Mouse (Mus musculus): ENCODE results near the gene Gm44502. TPM values are rescaled to one million over a fixed set of nuclear protein-coding genes. Genes with fewer than 3 reads are reported as not detected.
"Not testable (repeated sequence)": the region's sequence is repeated elsewhere in the genome, so short reads cannot be mapped to it uniquely, and the experiment has no call there.

The Gm44502 gene
- total RNA-seq, 1 experiment from 2014 or later, result 0.46 TPM

DNA sequence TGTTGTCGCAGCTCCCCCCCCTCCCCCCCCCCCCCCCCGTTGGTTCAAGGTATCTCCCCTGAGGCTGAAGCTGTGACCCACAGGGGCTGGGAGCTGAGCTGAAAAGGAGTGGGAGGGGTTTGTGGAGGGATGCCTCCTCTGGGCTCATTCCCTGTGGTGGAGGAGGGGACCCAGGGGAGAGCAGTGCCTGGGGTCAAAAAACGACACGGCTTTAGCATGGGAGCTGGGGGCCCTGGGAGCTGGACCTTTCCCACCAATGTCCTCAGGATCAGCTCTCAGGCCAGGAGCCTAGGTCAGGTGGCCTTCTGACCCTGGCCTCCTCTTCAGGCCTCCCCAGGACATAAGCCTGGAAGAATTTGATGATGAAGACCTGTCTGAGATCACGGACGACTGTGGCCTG, 25.4 kb upstream of the Gm44502 start:
- no peak for ATAC-seq (replicated peaks; ENCODE audit: low read depth, poor library complexity, severe bottlenecking)

DNA sequence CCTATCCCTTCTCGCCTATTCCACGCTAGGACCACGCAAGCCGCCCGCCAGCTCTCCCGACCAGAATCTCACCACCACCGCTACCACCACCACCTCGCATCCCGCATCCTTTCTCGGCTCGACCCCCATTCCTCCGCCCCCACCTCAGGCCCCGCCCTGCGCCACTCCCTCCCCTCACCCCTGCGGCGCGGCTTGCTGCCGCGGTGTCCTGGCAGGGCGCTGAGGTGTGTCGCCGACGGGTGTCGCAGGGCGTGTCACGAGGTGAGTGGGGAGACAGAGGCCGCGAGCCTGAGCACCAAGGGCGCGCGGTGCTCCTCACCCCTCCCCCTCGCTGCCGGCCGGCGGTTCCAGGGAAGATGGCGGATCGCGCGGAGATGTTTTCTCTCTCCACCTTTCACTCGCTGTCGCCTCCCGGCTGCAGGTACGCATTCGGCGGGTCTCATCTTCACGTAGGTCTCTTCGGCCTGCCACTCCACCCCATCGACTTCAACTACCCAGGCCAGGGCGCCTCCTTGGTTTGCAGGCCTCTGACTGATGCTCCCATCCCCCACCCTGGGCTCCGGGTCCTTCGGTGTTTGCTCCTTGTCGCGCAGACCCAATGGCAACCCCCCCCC, 24.5 kb upstream of the Gm44502 start, which contains the start of gene Mapk8ip2:
Mapk8ip2 (plus strand) TSS at position 49 of the 614 bp plus-strand sequence.
- ATAC-seq (replicated peaks; ENCODE audit: low read depth, poor library complexity, severe bottlenecking), result no peak

DNA sequence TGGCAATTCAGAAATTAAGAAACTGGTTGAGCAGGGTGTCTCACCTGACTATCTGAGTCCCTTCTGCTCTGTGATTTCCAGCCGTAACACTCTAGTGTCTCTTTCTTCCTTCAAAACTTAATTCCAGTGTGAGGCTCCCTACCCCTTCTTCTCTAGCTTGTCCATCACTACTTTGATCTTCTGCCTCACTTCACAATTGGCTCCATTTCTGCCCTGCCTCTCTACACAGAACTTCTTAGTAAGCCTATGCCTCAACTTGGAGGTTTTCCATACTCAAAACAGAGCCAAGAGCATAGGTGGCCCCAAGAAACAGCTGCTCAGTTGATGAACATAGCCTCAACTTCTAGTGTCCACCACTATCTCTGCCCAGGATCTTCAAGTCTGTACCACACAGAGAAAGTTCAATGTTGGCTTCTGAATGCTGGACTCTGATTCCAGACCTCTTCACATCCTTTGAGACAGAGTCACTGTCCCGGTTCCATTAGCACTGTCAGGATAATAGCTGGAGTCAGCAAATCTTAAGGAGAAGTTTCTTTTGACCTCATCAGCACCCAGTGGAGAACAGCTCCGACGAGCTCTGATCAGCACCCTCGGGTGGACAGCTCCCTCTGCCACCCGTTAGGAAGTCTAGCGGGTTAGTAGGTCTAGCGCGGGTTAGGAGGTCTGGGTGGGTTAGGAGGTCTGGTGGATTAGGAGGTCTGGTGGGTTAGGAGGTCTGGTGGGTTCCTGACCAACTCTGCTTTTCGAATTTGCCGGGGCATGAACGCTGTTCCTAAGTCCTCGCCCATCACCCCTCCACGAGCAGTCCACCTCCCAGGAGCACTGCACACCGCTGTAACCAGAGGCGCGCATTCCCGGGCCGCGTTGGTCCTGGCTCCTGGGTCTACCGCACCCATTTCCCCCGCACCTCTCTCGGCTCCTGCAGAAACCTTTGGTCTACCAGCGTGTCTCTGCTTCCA, 23.7 kb upstream of the Gm44502 start:
- ATAC-seq (replicated peaks; ENCODE audit: low read depth, poor library complexity, severe bottlenecking), result peak; percentile 99

DNA sequence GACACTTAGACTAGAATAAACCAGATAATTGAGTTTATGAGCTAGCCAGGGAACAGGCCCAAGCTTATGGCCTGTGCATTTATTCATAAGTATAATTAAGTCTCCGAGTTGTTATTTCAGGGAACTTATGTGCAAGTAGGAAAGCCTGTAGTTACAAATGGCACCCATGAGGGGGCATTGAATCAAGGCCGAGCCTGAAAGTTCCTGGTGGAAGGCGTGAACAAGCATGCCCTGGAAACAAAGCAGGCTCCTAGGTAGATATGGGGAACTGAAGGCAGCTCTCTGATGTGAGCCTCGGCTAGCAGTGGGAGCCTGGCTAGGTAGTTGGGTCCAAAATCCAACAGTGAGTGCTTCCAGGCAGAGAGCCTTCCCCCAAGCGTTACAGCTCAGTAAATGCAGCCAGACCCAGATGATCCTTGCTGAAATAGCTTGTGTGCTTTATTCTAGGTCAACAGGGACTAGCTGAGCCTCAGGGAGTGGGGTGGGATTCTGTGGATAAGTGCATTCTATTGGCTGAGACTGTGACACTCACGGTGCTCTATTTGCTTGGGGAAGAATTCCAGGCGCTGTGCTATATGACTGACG, 13.1 kb upstream of the Gm44502 start:
- ATAC-seq (replicated peaks; ENCODE audit: low read depth, poor library complexity, severe bottlenecking), result no peak; the same call in 1 of the 2 replicates

DNA sequence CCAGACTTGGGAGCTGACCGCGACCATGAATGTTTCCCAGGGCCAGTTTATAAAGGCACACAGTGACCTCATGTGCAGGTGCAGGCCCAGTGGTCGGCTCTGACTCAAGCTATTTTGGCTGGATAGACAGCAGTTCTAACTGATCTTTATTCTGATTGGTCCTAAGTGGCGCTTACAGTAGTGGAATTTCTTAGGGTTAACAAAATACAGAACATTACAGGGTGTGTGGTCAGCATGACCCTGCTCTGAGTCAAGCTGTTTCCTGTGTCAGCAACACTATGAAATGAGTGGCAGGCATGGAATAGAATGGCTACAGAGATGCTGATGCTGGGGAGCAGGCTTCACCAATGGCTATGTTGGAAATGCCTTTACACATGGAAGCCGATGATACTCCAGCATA, 6.4 kb upstream of the Gm44502 start:
- ATAC-seq (replicated peaks; ENCODE audit: low read depth, poor library complexity, severe bottlenecking), result no peak

DNA sequence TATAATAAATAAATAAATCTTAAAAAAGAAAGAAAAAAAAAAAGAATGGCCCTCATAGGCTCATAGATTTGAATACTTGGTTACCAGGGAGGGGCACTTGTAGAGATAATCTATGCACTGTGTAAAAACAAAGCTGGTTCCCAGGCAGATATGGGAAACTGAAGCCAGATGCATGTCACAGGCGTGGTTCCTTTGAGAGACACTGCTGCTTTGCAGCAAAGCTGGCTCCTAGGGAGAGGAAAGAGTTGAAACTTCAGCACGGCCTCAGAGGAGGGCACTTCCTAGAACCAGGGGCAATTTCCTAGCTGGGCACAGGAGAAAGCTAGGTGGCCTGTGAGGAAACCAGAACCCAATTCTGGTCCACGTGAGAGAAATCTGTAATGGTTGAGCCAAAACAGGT, 4.6 kb upstream of the Gm44502 start:
- ATAC-seq (replicated peaks; ENCODE audit: low read depth, poor library complexity, severe bottlenecking), result no peak

DNA sequence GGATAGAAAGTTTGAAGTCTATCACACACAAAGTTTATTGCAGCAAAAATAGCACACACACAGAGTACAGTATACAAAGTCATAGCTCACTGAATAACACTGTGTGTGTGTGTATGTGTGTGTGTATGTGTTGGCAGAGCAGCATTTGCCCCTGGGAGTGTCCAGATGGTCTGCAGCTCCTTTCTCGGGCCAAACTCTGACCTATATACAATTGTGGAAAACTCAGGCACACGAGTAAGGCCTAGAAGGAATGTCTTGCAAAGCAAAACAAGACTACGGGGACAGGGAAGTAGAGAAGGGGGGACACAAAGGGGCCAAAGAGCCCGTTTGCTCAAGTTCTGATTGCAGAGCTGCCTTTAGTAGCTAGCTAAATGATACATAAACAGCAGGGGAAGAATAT, 3.5 kb upstream of the Gm44502 start:
- no peak for ATAC-seq (replicated peaks; ENCODE audit: low read depth, poor library complexity, severe bottlenecking)

DNA sequence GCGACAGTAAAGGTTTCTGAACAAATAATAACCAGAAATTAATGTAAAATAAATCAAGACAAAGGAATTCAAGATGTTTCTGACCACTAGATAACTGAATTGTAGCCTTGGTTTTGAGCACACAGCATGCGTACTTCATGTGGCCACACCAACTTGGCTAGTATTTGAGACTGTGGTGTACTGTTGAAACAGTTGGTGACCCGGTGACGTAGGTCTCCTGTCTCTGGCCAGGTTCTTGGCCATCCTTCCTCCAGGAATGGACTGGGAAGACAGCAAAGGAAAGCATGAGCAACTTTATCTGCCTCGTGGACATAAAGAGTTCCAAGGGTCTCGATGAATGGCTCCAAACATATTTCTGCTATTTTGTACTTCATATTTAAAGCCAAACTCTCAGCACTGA, 2.3 kb upstream of the Gm44502 start:
- ATAC-seq (replicated peaks; ENCODE audit: low read depth, poor library complexity, severe bottlenecking), result no peak

DNA sequence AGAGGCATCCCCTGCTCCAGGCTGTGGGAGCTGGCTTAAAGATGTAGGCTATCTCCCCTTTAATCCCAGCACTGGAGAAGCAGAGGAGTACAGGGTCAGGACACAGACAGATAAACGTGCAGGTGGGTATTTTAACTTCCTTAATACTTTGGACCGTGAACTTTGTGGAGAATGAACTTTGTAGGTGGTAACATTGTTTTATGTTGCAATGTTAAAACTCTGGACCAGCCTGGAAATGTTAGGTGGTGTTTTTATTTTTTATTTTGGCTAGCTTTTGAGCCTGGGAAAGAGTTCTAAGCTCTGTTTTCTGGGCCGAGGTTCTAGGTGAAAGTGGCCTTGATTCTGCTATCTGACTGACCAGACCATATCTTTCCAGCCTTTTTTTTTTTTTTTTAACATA, 1.8 kb upstream of the Gm44502 start:
- no peak for ATAC-seq (replicated peaks; ENCODE audit: low read depth, poor library complexity, severe bottlenecking)

DNA sequence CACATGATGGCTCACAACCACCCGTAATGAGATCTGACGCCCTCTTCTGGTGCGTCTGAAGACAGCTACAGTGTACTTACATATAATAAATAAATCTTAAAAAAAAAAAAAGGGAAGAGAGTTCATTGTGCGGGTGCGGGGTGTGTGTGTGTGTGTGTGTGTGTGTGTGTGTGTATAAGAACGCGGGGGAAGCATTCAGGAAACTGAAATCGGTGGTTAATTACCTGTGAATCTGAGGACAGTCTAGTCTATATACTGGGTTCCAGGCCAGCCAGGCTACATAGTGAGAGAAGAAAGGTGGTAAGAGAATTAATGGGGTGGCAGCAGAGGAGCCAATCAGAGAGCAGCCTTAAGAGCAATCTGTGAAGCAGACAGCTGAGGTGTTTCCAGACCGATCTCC, 1.3 kb upstream of the Gm44502 start:
- not testable (repeated sequence) for ATAC-seq (replicated peaks; ENCODE audit: low read depth, poor library complexity, severe bottlenecking)

DNA sequence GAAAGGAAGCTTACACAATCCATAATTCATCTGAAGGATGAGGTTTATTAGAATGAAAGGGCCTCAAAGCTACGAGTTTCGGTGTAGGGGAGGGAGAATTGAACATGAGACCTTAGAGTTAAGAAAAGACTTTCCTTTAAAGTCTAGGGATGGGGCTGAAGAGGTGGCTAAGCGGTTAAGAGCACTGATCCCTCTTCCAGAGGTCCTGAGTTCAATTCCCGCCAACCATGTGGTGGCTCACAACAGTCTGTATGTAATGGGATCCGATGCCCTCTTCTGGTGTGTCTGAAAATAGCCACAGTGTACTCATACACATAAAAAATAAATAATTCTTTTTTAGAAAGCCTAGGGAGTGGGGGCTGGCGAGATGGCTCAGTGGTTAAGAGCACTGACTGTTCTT, 845 bp upstream of the Gm44502 start:
- ATAC-seq (replicated peaks; ENCODE audit: low read depth, poor library complexity, severe bottlenecking), result no peak

DNA sequence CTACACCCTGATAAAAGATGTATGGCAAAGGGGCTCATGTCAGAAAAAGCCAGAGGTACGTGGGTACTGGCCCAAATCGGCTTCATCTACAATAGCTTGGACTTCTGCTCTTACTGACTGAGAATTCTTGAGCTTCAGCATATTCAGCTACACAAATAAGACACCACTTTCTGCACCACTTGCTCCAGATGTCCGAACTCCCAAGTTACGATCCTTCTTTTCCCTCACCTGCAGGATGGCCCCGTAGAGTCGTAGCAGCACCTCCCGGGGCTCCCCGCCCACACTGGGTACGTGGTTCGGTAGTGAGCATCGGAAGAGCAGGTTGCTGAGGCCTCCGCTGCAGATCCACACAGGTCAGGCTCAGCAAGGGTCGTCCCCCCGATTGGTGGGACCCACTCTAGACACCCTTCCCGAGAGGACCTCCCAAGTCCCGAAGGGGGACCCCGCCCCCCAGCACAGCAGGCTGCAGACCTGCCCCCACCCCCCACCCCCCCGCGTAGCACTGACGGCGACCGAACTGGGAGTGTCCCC, 610 bp downstream of the Gm44502 start:
- ATAC-seq (replicated peaks; ENCODE audit: low read depth, poor library complexity, severe bottlenecking), result 0 out of 2 replicates have a peak, but pooled peaks have one; percentile 1

DNA sequence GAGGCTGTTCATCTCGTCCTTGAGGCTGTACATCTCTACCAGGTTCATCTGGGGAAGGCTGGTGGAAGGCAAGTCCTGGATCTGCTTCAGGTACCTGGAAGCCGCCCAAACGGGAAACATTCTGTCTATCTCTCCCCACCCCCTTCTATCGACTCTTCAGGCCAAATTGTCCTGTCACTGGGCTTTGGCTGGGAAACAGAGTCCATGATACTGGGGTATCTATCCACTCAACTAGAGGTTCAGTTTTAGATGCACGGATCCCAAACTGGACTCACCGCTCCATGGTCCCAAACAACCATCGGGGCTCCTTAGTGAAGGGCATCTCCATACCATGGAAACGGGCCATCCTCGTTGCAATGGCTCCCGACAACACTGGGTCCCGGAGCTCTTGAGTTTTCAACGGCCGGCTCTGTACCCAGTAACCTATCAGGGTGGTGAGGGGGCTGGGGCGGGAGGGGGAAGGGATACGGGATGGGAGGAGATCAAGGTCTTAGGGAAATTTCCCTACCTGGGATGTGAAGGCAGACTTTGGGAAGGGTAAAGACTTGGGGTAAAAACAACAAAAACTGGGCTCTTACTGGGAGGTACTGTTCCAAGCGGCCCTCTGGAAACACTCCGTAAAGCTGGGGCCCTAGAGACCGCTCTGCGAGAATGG, 1.2 kb downstream of the Gm44502 start:
- ATAC-seq (replicated peaks; ENCODE audit: low read depth, poor library complexity, severe bottlenecking), result no peak

DNA sequence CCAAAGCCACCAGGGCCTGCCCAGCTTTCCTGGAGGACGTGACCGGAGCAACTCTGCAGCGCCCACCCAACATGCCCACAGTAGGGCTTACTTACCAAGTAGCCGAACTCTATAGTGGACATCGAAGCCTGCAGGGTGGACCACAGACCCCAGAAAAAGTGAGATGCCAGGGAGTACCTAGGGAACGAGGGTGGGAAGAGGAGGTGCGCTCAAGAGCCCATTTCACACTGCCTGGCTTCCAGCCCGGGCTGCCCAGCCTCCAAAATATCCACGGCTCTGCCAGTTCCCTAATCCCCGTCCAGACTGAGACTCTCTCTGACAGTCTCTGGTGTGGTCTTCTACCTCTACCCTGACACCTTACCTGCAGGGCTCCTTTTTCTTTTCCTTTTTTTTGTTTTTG, 2.8 kb downstream of the Gm44502 start:
- ATAC-seq (replicated peaks; ENCODE audit: low read depth, poor library complexity, severe bottlenecking), result no peak

DNA sequence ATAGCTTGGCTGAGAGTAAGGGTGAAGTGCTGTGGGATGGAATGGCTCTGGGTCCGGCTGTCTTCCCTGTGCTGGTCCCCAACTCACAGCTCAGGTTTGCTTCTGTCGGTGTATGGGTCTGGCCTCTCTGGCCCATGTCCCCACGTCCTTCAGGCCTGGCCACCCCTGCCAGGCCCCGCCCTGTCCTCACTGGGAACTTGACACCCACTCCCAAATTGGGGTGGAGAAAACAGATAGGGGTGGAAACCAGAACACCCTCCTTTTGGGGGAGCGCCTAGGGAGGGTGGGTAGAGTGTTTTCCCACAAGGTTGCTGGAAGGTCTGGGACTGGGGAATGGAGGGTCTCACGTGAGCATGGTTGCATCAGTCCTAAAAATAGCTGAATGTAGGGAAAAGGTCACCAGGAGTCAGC, 3.8 kb downstream of the Gm44502 start, which contains the start of gene Cpt1b:
Cpt1b (minus strand) TSS at position 153 of the 411 bp plus-strand sequence.
- no peak for ATAC-seq (replicated peaks; ENCODE audit: low read depth, poor library complexity, severe bottlenecking)

DNA sequence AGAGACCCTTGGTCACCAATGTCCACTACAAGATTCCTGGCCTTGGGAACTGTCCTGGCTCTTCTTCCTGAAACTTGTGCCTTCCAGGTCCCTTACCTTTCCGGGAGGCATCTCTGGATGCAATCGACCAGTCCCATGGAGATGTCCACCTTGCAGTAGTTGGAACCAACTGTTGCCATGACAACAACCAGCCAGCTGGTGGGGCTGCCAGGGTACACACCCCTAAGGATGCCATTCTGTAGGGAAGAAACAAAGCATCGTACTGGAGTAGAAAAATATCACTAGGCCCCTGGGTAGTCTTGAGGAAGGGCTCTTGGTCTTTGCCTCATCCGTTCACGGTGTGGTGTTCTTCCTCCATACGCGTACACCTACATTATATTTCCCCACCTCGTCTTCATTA, 4.9 kb downstream of the Gm44502 start:
- ATAC-seq (replicated peaks; ENCODE audit: low read depth, poor library complexity, severe bottlenecking), result no peak

DNA sequence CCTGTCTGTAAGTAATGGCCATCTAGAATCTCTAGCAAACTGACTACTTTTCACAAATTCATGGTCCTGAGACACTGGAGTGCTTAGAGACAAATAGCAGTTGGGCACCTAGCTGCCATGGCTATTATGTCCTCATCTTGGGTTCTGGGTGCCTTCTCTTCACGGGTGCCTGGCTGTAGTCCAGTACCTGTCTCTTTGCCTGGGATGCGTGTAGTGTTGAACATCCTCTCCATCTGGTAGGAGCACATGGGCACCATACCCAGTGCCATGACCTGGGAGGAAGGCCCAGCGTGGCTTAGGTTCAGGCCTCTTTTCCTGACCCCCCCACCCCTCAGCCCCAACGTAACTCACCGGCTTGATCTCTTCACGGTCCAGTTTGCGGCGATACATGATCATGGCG, 7.6 kb downstream of the Gm44502 start:
- ATAC-seq (replicated peaks; ENCODE audit: low read depth, poor library complexity, severe bottlenecking), result no peak

DNA sequence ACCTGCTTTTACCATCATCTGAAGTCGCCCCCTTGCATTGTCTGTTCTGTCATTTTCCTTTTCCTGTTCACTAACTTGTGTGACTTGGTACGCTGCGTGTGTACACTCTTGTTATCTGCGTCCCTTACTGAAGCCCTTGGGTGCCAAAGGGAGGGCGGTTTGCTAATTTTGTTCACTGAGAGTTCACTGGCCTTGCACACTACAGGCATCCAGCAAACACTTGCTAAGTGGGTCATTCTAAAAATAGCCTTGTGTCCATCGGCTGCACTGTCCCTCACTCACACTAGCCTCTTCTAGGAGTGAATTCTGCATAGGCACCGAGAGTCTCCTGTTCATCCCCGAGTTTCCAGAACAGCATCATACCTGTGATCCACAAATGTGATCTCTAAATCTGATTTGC, 14.2 kb downstream of the Gm44502 start:
- ATAC-seq (replicated peaks; ENCODE audit: low read depth, poor library complexity, severe bottlenecking), result no peak

DNA sequence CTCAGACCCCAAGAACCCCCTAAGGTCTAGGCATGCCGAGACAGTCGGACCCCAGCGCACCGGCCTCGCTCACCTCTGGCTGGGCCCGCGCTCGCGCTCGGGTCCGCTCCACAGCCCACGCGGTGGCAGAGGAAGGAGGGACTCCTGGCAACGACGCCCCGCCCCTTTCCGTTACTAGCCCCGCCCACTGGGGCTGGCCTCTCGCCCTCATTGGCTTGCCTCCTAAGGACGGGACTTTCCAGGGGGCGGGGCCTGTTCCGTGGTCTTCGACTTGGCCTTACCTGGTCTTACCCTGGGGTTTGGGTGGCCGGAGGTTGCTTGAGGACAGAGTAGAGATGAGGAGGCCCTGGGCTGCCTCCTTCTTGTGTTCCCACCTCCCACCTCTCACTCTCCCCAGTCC, 19.4 kb downstream of the Gm44502 start, which contains the start of gene Syce3:
Syce3 (minus strand) TSS at position 386 of the 400 bp plus-strand sequence.
- ATAC-seq (replicated peaks; ENCODE audit: low read depth, poor library complexity, severe bottlenecking), result no peak

DNA sequence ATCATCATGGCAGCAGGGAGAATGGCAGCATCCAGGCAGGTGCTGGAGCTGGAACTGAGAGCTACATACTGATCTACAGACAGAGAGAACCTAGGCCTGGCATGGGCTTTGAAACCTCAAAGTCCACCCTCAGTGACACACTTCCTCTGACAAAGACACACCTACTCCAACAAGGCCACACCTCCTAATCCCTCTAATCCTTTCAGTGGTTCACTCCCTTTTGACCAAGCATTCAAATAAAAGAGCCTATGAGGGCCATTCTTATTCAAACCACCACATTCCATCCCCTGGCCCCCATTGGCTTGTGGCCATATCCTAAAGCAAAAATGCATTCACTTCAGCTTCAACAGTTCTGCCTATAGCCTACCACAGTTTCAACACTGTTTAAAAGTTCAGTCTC, 22.8 kb downstream of the Gm44502 start:
- no peak for ATAC-seq (replicated peaks; ENCODE audit: low read depth, poor library complexity, severe bottlenecking)
